Mouse (Mus musculus) cerebellum, postnatal 10 days (tissue): ENCODE measurements at regions not wholly inside any gene's neighbourhood (a gene's known extent, or its start where the extent isn't known, plus 50 kb on each side); places are given as distances from the start of the nearest gene placed in this dataset.

ENCODE experiments used
- DNase-seq, 2 experiments: peaks; one replicate each; pipeline ENCODE4 v3.0.0; 2021; ENCODE audit warnings: mixed read lengths in 2 of 2

- DNase-seq = no peak
Measured at GRCm38 (mm10) chr5:84934369-84934768, 517.2 kb upstream of the Epha5 start.

GRCm38 (mm10) chr5:84917631-84918292 lies 500.6 kb upstream of the Epha5 start:
- no peak for DNase-seq

GRCm38 (mm10) chr5:84901669-84902068 lies 484.5 kb upstream of the Epha5 start:
- DNase-seq = no peak

- no peak for DNase-seq
Measured at GRCm38 (mm10) chr5:84897535-84897934, 480.4 kb upstream of the Epha5 start.

GRCm38 (mm10) chr5:84853622-84854021 lies 436.4 kb upstream of the Epha5 start:
- no peak for DNase-seq

GRCm38 (mm10) chr5:84849175-84849574 lies 432.0 kb upstream of the Epha5 start:
- DNase-seq = no peak

GRCm38 (mm10) chr5:84848765-84849164 lies 431.6 kb upstream of the Epha5 start:
- DNase-seq = peak; percentile 9 to 17

- DNase-seq = no peak
Measured at GRCm38 (mm10) chr5:84811460-84811859, 394.3 kb upstream of the Epha5 start.

GRCm38 (mm10) chr5:84810844-84811243 lies 393.7 kb upstream of the Epha5 start:
- DNase-seq = no peak

- no peak for DNase-seq
Measured at GRCm38 (mm10) chr5:84762618-84763017, 345.4 kb upstream of the Epha5 start.

- DNase-seq = peak; percentile 35 to 50
Measured at GRCm38 (mm10) chr5:84752053-84752452, 334.9 kb upstream of the Epha5 start.

GRCm38 (mm10) chr5:84705436-84705835 lies 288.3 kb upstream of the Epha5 start:
- no peak for DNase-seq

- no peak for DNase-seq
Measured at GRCm38 (mm10) chr5:84690334-84691258, 273.4 kb upstream of the Epha5 start.

GRCm38 (mm10) chr5:84687534-84687933 lies 270.4 kb upstream of the Epha5 start:
- no peak for DNase-seq

GRCm38 (mm10) chr5:84655171-84655570 lies 238.0 kb upstream of the Epha5 start:
- DNase-seq = no peak

- no peak for DNase-seq
Measured at GRCm38 (mm10) chr5:84635502-84635901, 218.3 kb upstream of the Epha5 start.

GRCm38 (mm10) chr5:84632851-84633250 lies 215.7 kb upstream of the Epha5 start:
- DNase-seq = no peak

GRCm38 (mm10) chr5:84618194-84618593 lies 201.0 kb upstream of the Epha5 start:
- no peak for DNase-seq

GRCm38 (mm10) chr5:84608683-84609082 lies 191.5 kb upstream of the Epha5 start:
- DNase-seq = no peak

- DNase-seq = no peak
Measured at GRCm38 (mm10) chr5:84565311-84565946, 148.2 kb upstream of the Epha5 start.

- peak in 1 of 2 experiments; percentile 2 for DNase-seq
Measured at GRCm38 (mm10) chr5:84519836-84520235, 102.7 kb upstream of the Epha5 start.

- DNase-seq = no peak
Measured at GRCm38 (mm10) chr5:84510144-84510543, 93.0 kb upstream of the Epha5 start.

- no peak for DNase-seq
Measured at GRCm38 (mm10) chr5:84480978-84481377, 63.8 kb upstream of the Epha5 start.
